Mouse (Mus musculus): Measurements from ENCODE around the gene Ssr4.
A peak's percentile ranks its signal among the peaks of the same experiment; 100 is the strongest.
"Not testable (repeated sequence)": the region's sequence is repeated elsewhere in the genome, so short reads cannot be mapped to it uniquely, and the experiment has no call there.

Ssr4 gene

GRCm38 (mm10) chrX:73786364-73787224, at the start of gene Ssr4, which contains the start of gene Idh3g:
TSS of gene Ssr4 (plus strand) at chrX:73787028.
TSS of gene Idh3g (minus strand) at chrX:73786897.
- DNase-seq = peak; percentile 94

- DNase-seq = no peak
Observed at GRCm38 (mm10) chrX:73738155-73738554, 48.7 kb upstream of the Ssr4 start.

- no peak for DNase-seq
Observed at GRCm38 (mm10) chrX:73739151-73739550, 47.7 kb upstream of the Ssr4 start.

- DNase-seq = not testable (repeated sequence)
Observed at GRCm38 (mm10) chrX:73739841-73740240, 47.0 kb upstream of the Ssr4 start.

GRCm38 (mm10) chrX:73744774-73745481, 41.9 kb upstream of the Ssr4 start:
- no peak for DNase-seq

- DNase-seq = no peak
Observed at GRCm38 (mm10) chrX:73748977-73749376, 37.9 kb upstream of the Ssr4 start.

- DNase-seq = peak; percentile 20
Observed at GRCm38 (mm10) chrX:73756334-73757140, 30.3 kb upstream of the Ssr4 start, which contains the start of gene Plxnb3. TSS of gene Plxnb3 (plus strand) at chrX:73757090.

- DNase-seq = no peak
Observed at GRCm38 (mm10) chrX:73758611-73759290, 28.1 kb upstream of the Ssr4 start.

GRCm38 (mm10) chrX:73765311-73765710, 21.5 kb upstream of the Ssr4 start:
- DNase-seq = no peak

GRCm38 (mm10) chrX:73767267-73767666, 19.6 kb upstream of the Ssr4 start:
- DNase-seq = no peak

- DNase-seq = peak; percentile 49
Observed at GRCm38 (mm10) chrX:73774168-73774760, 12.6 kb upstream of the Ssr4 start, which contains the start of gene Srpk3. TSS of gene Srpk3 (plus strand) at chrX:73774405.

GRCm38 (mm10) chrX:73774802-73775483, 11.9 kb upstream of the Ssr4 start:
- DNase-seq = no peak

- no peak for DNase-seq
Observed at GRCm38 (mm10) chrX:73782227-73782626, 4.6 kb upstream of the Ssr4 start.

GRCm38 (mm10) chrX:73785666-73786065, 1.2 kb upstream of the Ssr4 start:
- no peak for DNase-seq

- no peak for DNase-seq
Observed at GRCm38 (mm10) chrX:73787225-73787558, 364 bp downstream of the Ssr4 start.

GRCm38 (mm10) chrX:73788501-73788900, 1.7 kb downstream of the Ssr4 start:
- no peak for DNase-seq

- DNase-seq = no peak
Observed at GRCm38 (mm10) chrX:73793039-73793438, 6.2 kb downstream of the Ssr4 start.

GRCm38 (mm10) chrX:73793505-73793904, 6.7 kb downstream of the Ssr4 start:
- DNase-seq = no peak

- DNase-seq = no peak
Observed at GRCm38 (mm10) chrX:73797511-73797910, 10.7 kb downstream of the Ssr4 start.

- peak; percentile 39 for DNase-seq
Observed at GRCm38 (mm10) chrX:73798502-73798901, 11.7 kb downstream of the Ssr4 start.

- DNase-seq = no peak
Observed at GRCm38 (mm10) chrX:73805814-73806213, 19.0 kb downstream of the Ssr4 start.
